Mouse (Mus musculus): ENCODE measurements around the gene Efemp2. TPM values are rescaled to one million over a fixed set of nuclear protein-coding genes. Genes with fewer than 3 reads are reported as not detected.

The Efemp2 gene
- polyA plus RNA-seq, 1 experiment from 2014 or later = 62.7 TPM

DNA sequence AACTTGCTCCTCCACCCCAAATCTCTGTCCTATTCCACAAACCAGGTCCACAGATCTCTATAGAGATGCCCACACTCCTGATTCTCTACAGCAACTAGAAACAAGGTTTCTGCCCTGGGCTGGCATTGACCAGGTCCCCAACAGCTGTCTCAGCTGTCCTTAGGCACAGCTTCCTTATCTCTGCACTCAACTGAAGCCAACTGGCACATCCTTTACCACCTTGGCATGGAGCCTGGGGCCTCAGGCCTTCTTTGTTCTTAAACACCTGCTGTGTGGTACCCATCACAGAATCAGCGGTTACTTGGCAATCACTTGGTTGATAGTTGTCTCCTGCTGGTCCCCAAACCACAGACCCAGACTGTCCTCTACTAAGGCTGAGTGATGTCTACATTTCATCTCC, 43.3 kb upstream of the Efemp2 start:
- no peak for ATAC-seq (replicated peaks; ENCODE audit: extremely low read depth, insufficient read depth, low FRiP score)
- Histone ChIP-seq H3K27ac (ENCODE audit: low read length) (no peak overlapping the region), H3K27me3 (ENCODE audit: control insufficient read depth, insufficient read depth, low read length) (no peaks in the 10 kb centered on the region), H3K4me1 (ENCODE audit: control insufficient read depth, insufficient read depth, low read length) (peaks cover 29% of the 10 kb centered on the region), H3K4me2 (ENCODE audit: low read depth, low read length) (no peak overlapping the region), H3K9me3 (replicated peaks; ENCODE audit: control insufficient read depth, low read length) (no peaks in the 10 kb centered on the region), H3K4me3 (ENCODE audit: low read length) (no peak overlapping the region), H3K9ac (ENCODE audit: low read length) (no peak overlapping the region), H3K36me3 (ENCODE audit: control insufficient read depth, insufficient read depth) (peaks cover 12% of the 10 kb centered on the region)
- 77% methylated on average over 1 of the region's 1 CpGs for WGBS

DNA sequence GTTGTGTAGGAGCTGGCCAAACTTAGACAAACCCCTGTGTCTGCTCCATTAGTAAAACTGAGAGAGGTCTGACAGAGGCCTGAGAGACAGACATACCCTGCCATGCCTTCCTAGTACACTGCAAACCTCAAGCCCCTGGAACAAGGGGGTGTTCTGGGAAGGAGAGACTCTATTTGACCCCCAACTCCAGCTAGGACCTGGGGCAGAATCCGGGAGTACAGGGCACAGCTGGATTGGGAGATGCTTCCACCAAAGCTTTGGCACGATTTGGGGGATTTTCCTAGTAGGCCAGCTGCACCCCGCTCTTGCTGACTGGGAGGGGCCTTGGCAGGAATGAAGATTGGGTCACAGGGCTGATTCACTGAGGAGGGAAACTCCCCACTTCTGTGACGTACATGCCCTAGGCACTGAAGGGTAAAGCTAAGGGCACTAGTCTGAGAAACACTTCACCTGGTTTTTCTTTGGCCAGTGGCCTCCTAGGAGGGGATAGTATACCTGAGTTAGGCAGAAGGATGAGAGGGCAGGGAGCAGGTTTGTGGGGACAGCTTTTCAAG, 41.8 kb upstream of the Efemp2 start:
- ATAC-seq (replicated peaks; ENCODE audit: extremely low read depth, insufficient read depth, low FRiP score) = no peak
- WGBS = 80% methylated on average over 4 of the region's 4 CpGs

DNA sequence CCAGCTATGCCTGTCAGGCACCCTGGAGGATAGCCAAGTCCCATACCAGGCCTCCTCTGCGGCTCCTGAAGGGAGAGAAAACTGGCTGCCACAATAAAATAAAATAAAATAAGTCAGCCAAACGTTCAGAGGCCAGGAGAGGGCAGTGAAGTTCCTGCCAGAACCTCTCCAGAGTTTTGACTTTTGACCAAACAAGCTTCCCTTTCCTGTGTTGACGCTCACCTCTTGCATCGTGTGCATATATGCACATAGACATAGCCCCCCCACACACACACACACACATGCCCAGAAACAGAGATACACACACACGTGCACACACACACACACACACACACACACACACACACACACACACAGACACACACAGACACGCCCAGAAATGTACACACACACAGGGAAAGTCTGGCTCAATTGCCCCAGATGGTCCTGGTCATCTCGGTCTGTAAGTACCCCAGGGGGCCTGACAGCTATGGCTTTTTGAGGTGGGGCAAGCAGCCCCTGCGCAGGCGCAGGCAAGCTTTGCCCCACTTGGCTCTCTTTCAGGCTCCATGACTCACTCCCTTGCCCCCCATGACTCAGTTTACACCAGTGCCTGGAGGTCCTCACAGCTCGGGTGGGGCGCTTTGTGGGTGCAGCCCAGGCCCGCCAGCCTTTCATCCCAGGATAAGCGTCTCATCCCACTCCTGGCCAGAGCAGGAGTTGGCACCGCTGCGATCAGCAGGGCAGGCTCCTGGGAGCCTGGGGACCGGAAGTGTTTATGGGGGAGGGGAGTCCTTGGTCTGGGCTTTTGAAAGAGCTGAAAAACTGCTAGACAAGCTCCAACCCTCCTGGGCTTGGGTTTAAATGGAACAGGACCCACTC, 40.5 kb upstream of the Efemp2 start:
- Histone ChIP-seq H3K4me3 (ENCODE audit: low read length) (peak overlapping the region; percentile 48), H3K27me3 (ENCODE audit: control insufficient read depth, insufficient read depth, low read length) (no peaks in the 10 kb centered on the region), H3K4me2 (ENCODE audit: low read depth, low read length) (peak overlapping the region; percentile 75), H3K27ac (ENCODE audit: low read length) (peak overlapping the region; percentile 66), H3K4me1 (ENCODE audit: control insufficient read depth, insufficient read depth, low read length) (peaks cover 17% of the 10 kb centered on the region), H3K9ac (ENCODE audit: low read length) (peak overlapping the region; percentile 67), H3K36me3 (ENCODE audit: control insufficient read depth, insufficient read depth) (no peaks in the 10 kb centered on the region), H3K9me3 (replicated peaks; ENCODE audit: control insufficient read depth, low read length) (no peaks in the 10 kb centered on the region)
- 7% methylated on average over 16 of the region's 16 CpGs for WGBS
- peak; percentile 66 for ATAC-seq (replicated peaks; ENCODE audit: extremely low read depth, insufficient read depth, low FRiP score)

More for the DNA sequence above, 41.8 kb upstream of the Efemp2 start:
- peaks cover 17% of the 10 kb centered on the region for H3K4me1 ChIP-seq (ENCODE audit: control insufficient read depth, insufficient read depth, low read length)
- H3K27ac ChIP-seq (ENCODE audit: low read length) = no peak overlapping the region
- no peak overlapping the region for H3K4me2 ChIP-seq (ENCODE audit: low read depth, low read length)
- no peaks in the 10 kb centered on the region for H3K9me3 ChIP-seq (replicated peaks; ENCODE audit: control insufficient read depth, low read length)
- peaks cover 3% of the 10 kb centered on the region; the same call in 1 of the 2 replicates for H3K36me3 ChIP-seq (ENCODE audit: control insufficient read depth, insufficient read depth)
- no peaks in the 10 kb centered on the region for H3K27me3 ChIP-seq (ENCODE audit: control insufficient read depth, insufficient read depth, low read length)
- no peak overlapping the region for H3K9ac ChIP-seq (ENCODE audit: low read length)
- H3K4me3 ChIP-seq (ENCODE audit: low read length) = no peak overlapping the region

DNA sequence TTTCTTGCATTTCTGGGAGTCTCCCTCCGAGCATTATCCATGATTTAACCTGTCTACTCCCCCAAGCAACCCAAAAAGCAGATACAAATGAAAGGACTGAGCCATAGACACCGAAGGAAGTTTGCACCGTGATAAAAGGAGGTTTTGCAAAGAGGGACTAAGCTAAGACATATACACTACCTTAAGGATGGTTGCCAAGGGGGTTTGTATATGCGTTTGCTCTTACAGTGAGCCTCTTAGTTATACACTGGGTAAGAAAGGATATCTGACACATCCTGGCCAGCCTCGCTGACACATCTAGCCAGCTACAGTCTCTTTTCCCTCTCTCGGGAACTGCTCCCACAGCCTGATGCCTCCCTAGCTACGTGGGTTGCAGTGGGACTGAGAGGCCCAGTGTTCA, 39.8 kb upstream of the Efemp2 start:
- H3K4me1 ChIP-seq (ENCODE audit: control insufficient read depth, insufficient read depth, low read length) = peaks cover 17% of the 10 kb centered on the region
- H3K9me3 ChIP-seq (replicated peaks; ENCODE audit: control insufficient read depth, low read length) = no peaks in the 10 kb centered on the region
- peak overlapping the region; percentile 50 for H3K27ac ChIP-seq (ENCODE audit: low read length)
- no peaks in the 10 kb centered on the region for H3K36me3 ChIP-seq (ENCODE audit: control insufficient read depth, insufficient read depth)
- ATAC-seq (replicated peaks; ENCODE audit: extremely low read depth, insufficient read depth, low FRiP score) = no peak
- WGBS = 48% methylated on average over 7 of the region's 7 CpGs
- peak overlapping the region; percentile 67 for H3K9ac ChIP-seq (ENCODE audit: low read length)
- H3K4me3 ChIP-seq (ENCODE audit: low read length) = peak overlapping the region; percentile 48
- no peaks in the 10 kb centered on the region for H3K27me3 ChIP-seq (ENCODE audit: control insufficient read depth, insufficient read depth, low read length)
- H3K4me2 ChIP-seq (ENCODE audit: low read depth, low read length) = peak overlapping the region; percentile 75

DNA sequence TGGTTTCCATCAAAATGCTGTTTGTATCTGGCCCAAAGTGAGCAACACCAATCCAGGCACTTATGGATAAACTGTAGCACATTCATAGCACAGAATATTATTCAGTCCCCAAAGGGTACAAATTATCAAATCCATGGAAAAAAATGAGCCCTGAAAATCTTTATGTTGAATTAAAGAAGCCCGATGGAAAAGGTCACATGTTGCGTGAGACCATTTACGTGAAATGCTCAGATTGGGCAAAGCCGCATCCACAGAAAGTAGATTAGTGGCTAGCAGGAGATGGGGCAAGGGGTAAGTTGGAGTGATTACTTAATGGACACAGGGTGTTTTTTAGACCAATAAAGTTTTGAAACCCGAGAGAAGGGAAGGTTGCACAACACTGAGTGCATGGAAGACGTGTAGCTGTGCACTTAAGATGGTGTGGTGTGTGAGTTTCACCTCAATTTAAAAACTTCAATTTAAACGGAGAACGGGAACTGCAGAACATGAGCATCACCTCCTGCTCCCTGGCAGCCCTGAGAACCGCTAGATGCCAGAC, 29.3 kb upstream of the Efemp2 start:
- no peak overlapping the region for H3K4me3 ChIP-seq (ENCODE audit: low read length)
- peaks cover 6% of the 10 kb centered on the region for H3K9me3 ChIP-seq (replicated peaks; ENCODE audit: control insufficient read depth, low read length)
- peaks cover 35% of the 10 kb centered on the region for H3K27me3 ChIP-seq (ENCODE audit: control insufficient read depth, insufficient read depth, low read length)
- WGBS = 59% methylated on average over 9 of the region's 9 CpGs
- no peak overlapping the region for H3K9ac ChIP-seq (ENCODE audit: low read length)
- peaks cover 19% of the 10 kb centered on the region for H3K4me1 ChIP-seq (ENCODE audit: control insufficient read depth, insufficient read depth, low read length)
- no peak overlapping the region for H3K4me2 ChIP-seq (ENCODE audit: low read depth, low read length)
- no peaks in the 10 kb centered on the region for H3K36me3 ChIP-seq (ENCODE audit: control insufficient read depth, insufficient read depth)
- ATAC-seq (replicated peaks; ENCODE audit: extremely low read depth, insufficient read depth, low FRiP score) = no peak
- no peak overlapping the region for H3K27ac ChIP-seq (ENCODE audit: low read length)

DNA sequence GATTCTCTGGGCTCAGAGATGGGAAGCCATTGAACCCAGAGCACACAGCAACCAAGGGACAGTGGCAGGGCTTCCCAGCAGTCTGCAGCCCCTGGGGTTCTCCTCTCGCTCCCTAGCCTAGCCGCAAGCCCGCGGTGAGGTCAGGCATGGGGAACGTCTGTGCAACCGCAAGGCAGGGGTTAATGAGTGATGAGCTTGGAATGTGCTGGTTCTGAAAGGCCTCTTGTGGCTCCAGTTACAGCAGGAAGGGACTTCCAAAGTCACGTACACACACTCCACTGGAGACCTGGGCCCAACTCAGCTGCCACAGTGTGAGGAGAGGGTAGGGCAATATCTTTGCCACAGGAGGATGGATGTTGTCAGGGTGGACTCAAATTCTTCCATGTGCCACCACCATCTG, 28.8 kb upstream of the Efemp2 start:
- H3K9ac ChIP-seq (ENCODE audit: low read length) = no peak overlapping the region
- peaks cover 38% of the 10 kb centered on the region for H3K27me3 ChIP-seq (ENCODE audit: control insufficient read depth, insufficient read depth, low read length)
- H3K36me3 ChIP-seq (ENCODE audit: control insufficient read depth, insufficient read depth) = no peaks in the 10 kb centered on the region
- WGBS = 34% methylated on average over 7 of the region's 7 CpGs
- H3K4me3 ChIP-seq (ENCODE audit: low read length) = no peak overlapping the region
- ATAC-seq (replicated peaks; ENCODE audit: extremely low read depth, insufficient read depth, low FRiP score) = no peak; the same call in 1 of the 2 replicates
- peaks cover 19% of the 10 kb centered on the region for H3K4me1 ChIP-seq (ENCODE audit: control insufficient read depth, insufficient read depth, low read length)
- no peak overlapping the region for H3K27ac ChIP-seq (ENCODE audit: low read length)
- no peak overlapping the region for H3K4me2 ChIP-seq (ENCODE audit: low read depth, low read length)
- peaks cover 6% of the 10 kb centered on the region for H3K9me3 ChIP-seq (replicated peaks; ENCODE audit: control insufficient read depth, low read length)

DNA sequence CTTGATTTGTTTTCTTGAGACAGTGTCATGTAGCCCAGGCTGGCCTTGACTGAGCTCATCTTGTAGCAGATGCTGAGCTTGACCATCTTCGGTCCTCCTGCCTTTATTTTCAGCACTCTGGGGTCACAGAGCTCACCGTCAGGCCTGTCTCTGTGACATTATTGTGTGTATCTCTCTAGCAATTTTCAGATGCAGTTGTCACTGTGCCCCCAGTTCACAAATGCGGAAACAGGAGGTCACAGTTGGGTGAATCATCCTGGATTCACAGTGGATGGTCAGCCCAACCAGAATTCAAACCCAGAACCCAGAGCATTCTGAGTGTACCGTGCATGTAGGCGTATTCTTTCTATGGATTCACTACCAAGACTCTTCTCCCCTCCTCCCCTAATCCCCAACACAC, 28.0 kb upstream of the Efemp2 start:
- H3K4me3 ChIP-seq (ENCODE audit: low read length) = no peak overlapping the region
- H3K36me3 ChIP-seq (ENCODE audit: control insufficient read depth, insufficient read depth) = no peaks in the 10 kb centered on the region
- H3K9ac ChIP-seq (ENCODE audit: low read length) = no peak overlapping the region

DNA sequence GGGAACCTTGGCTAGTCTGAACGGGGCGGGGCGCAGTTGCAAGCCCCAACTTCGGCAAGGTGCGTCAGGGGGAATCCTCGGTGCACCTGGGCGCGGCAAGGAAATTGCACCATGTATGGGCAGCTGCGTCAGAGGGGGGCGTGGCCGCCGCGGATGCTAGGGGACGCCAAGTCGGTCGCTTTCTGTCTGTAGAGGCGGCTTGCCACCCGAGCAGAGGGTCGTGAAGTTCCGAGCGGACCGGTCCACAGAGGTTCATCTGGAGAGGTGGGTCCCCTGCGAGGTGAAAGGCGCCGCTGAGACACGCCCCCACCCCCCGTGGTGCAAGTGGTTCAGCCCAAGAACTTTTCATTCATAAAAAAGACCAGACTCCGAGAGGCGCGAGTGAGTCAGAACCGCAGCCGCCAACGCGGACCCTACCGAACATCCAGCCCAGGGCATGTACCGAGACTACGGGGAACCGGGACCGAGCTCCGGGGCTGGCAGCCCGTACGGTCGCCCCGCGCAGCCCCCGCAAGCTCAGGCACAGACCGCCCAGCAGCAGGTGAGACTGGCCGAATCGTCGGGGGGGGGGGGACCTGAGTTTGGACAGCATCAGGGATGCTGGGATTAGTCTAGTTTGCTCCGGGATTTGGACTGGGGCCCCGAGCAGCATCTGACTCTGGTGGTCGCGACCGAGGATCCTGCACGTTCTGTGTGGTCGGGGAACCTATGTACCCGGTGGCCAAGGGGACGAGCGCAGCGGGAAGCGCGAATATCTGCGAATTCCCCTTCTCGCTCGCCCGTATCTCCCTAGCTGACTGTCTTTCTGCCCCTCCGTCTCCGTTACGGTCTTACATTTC, 26.0 kb upstream of the Efemp2 start, which contains the start of gene Fosl1:
Fosl1 (plus strand) TSS at position 33 of the 839 bp plus-strand sequence.
- H3K27ac ChIP-seq (ENCODE audit: low read length) = no peak within 1 kb of the TSS
- under 1% methylated on average over 70 of the region's 70 CpGs for WGBS
- no peaks in the 10 kb centered on the region for H3K9me3 ChIP-seq (replicated peaks; ENCODE audit: control insufficient read depth, low read length)
- H3K27me3 ChIP-seq (ENCODE audit: control insufficient read depth, insufficient read depth, low read length) = peaks cover 45% of the 10 kb centered on the region
- ATAC-seq (replicated peaks; ENCODE audit: extremely low read depth, insufficient read depth, low FRiP score) = peak; percentile 42; the same call in 1 of the 2 replicates
- peak within 1 kb of the TSS; percentile 58 for H3K9ac ChIP-seq (ENCODE audit: low read length)
- H3K4me1 ChIP-seq (ENCODE audit: control insufficient read depth, insufficient read depth, low read length) = peaks cover 19% of the 10 kb centered on the region
- H3K4me2 ChIP-seq (ENCODE audit: low read depth, low read length) = peak within 1 kb of the TSS; percentile 79
- H3K4me3 ChIP-seq (ENCODE audit: low read length) = peak within 1 kb of the TSS; percentile 53
- H3K36me3 ChIP-seq (ENCODE audit: control insufficient read depth, insufficient read depth) = no peaks in the 10 kb centered on the region

More for the DNA sequence above, 28.0 kb upstream of the Efemp2 start:
- WGBS = 85% methylated on average over 5 of the region's 5 CpGs
- Histone ChIP-seq H3K27me3 (ENCODE audit: control insufficient read depth, insufficient read depth, low read length) (peaks cover 45% of the 10 kb centered on the region), H3K27ac (ENCODE audit: low read length) (no peak overlapping the region), H3K4me1 (ENCODE audit: control insufficient read depth, insufficient read depth, low read length) (peaks cover 19% of the 10 kb centered on the region), H3K9me3 (replicated peaks; ENCODE audit: control insufficient read depth, low read length) (no peaks in the 10 kb centered on the region), H3K4me2 (ENCODE audit: low read depth, low read length) (no peak overlapping the region)
- no peak for ATAC-seq (replicated peaks; ENCODE audit: extremely low read depth, insufficient read depth, low FRiP score)
